Mouse (Mus musculus): ENCODE data around the gene Cntnap2. TPM values are rescaled to one million over a fixed set of nuclear protein-coding genes. Genes with fewer than 3 reads are reported as not detected.

Gene Cntnap2
- polyA plus RNA-seq, 1 experiment from 2014 or later, result 50.9 TPM

- Histone ChIP-seq H3K36me3 (no peaks in the 10 kb centered on the region), H3K9me3 (no peaks in the 10 kb centered on the region), H3K9ac (no peak overlapping the region), H3K4me2 (no peak overlapping the region), H3K4me3 (no peak overlapping the region), H3K4me1 (replicated peaks) (no peaks in the 10 kb centered on the region), H3K27ac (replicated peaks) (no peak overlapping the region), H3K27me3 (no peaks in the 10 kb centered on the region)
- no peak for ATAC-seq (ENCODE audit: low read depth)
- 85% methylated on average over 1 of the region's 1 CpGs for WGBS
Measured at GRCm38 (mm10) chr6:46166837-46167236, 1107.7 kb downstream of the Cntnap2 start.

GRCm38 (mm10) chr6:46197298-46197697 lies 1138.1 kb downstream of the Cntnap2 start:
- no peaks in the 10 kb centered on the region for H3K4me1 ChIP-seq (replicated peaks)

DNA sequence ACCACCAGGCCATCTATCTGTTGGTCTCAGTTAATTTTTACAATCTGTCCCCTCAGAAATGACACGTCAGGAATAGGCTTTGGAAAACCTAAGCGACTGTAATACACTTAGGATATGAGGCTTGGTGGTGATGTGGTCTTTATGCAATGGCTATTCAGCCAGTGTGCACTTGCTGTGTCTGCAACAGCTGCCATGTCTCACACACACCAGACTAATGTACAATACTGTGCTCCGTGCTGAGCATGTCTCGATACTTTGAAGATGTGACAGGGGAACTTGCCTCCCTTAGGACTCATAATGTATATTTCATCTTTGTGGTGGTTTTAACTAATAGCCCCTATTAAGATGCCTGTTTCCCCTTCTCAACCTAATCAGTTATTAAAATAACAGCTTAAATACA lies 1142.7 kb downstream of the Cntnap2 start:
- Histone ChIP-seq H3K36me3 (no peaks in the 10 kb centered on the region), H3K4me1 (replicated peaks) (no peaks in the 10 kb centered on the region), H3K9ac (no peak overlapping the region), H3K27me3 (no peaks in the 10 kb centered on the region), H3K4me3 (no peak overlapping the region), H3K4me2 (no peak overlapping the region), H3K27ac (replicated peaks) (no peak overlapping the region), H3K9me3 (no peaks in the 10 kb centered on the region)
- no peak for ATAC-seq (ENCODE audit: low read depth)
- WGBS, result 62% methylated on average over 4 of the region's 4 CpGs

More at GRCm38 (mm10) chr6:46197298-46197697, 1138.1 kb downstream of the Cntnap2 start:
- Histone ChIP-seq H3K27me3 (no peaks in the 10 kb centered on the region), H3K4me2 (no peak overlapping the region), H3K9me3 (no peaks in the 10 kb centered on the region), H3K4me3 (no peak overlapping the region), H3K36me3 (no peaks in the 10 kb centered on the region), H3K9ac (no peak overlapping the region), H3K27ac (replicated peaks) (no peak overlapping the region)
- no peak for ATAC-seq (ENCODE audit: low read depth)
- WGBS, result 92% methylated on average over 2 of the region's 2 CpGs

DNA sequence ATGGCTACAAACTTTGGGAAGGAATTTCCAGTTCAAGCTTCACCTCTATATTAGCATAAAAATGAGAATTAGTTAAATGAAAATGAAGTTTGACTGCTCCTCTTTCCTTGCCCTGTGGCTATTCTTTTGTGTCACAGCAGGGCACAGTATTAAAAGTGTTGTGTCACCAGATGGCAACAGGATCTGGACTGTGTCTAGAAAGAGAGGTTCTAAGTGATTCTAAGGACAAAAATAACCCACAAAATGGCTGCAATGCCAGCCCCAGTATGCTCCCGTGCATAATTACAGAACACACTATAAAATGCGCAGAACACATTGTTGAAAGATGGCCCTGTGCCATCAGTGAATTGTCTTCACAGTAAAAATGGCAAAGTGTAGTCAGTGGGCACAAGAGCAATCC lies 1146.4 kb downstream of the Cntnap2 start:
- no peak for ATAC-seq (ENCODE audit: low read depth)
- no peak overlapping the region for H3K4me3 ChIP-seq
- no peaks in the 10 kb centered on the region for H3K27me3 ChIP-seq
- H3K36me3 ChIP-seq, result no peaks in the 10 kb centered on the region
- WGBS, result 50% methylated on average over 2 of the region's 2 CpGs
- H3K4me1 ChIP-seq (replicated peaks), result no peaks in the 10 kb centered on the region
- H3K27ac ChIP-seq (replicated peaks), result no peak overlapping the region
- H3K9ac ChIP-seq, result no peak overlapping the region
- H3K4me2 ChIP-seq, result no peak overlapping the region
- H3K9me3 ChIP-seq, result no peaks in the 10 kb centered on the region

DNA sequence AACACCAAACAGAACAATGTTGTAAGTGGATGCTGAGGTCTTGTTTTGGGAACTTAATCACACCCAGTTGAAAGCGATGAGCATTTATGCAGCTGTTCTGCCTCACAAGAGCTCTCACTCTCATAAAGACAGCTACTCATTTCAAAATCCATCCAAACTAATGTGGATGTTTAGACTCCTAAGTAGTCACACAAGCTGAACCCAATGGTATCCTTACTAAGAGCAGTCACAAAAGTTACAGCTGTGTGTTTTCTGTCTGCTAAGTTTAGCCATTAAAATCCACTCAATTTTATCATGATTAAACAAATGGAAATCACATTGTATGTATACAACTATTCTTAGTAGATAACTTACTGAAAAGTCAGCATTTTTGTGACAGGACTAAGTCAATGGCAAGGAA lies 1173.7 kb downstream of the Cntnap2 start:
- no peak overlapping the region for H3K4me3 ChIP-seq
- H3K9ac ChIP-seq, result no peak overlapping the region
- no peaks in the 10 kb centered on the region for H3K36me3 ChIP-seq
- no peaks in the 10 kb centered on the region for H3K4me1 ChIP-seq (replicated peaks)
- H3K9me3 ChIP-seq, result no peaks in the 10 kb centered on the region
- 97% methylated on average over 1 of the region's 1 CpGs for WGBS
- no peaks in the 10 kb centered on the region for H3K27me3 ChIP-seq
- H3K27ac ChIP-seq (replicated peaks), result no peak overlapping the region
- no peak for ATAC-seq (ENCODE audit: low read depth)
- no peak overlapping the region for H3K4me2 ChIP-seq

- no peaks in the 10 kb centered on the region for H3K4me1 ChIP-seq (replicated peaks)
- ATAC-seq (ENCODE audit: low read depth), result no peak
- H3K27me3 ChIP-seq, result no peaks in the 10 kb centered on the region
- H3K9me3 ChIP-seq, result no peaks in the 10 kb centered on the region
- no peak overlapping the region for H3K4me2 ChIP-seq
- WGBS, result 65% methylated on average over 2 of the region's 2 CpGs
- no peak overlapping the region for H3K4me3 ChIP-seq
- no peak overlapping the region for H3K9ac ChIP-seq
- H3K27ac ChIP-seq (replicated peaks), result no peak overlapping the region
- no peaks in the 10 kb centered on the region for H3K36me3 ChIP-seq
Measured at GRCm38 (mm10) chr6:46240349-46240748, 1181.2 kb downstream of the Cntnap2 start.

- Histone ChIP-seq H3K36me3 (no peaks in the 10 kb centered on the region), H3K9ac (no peak overlapping the region), H3K4me1 (replicated peaks) (no peaks in the 10 kb centered on the region), H3K27me3 (no peaks in the 10 kb centered on the region), H3K4me2 (no peak overlapping the region), H3K27ac (replicated peaks) (no peak overlapping the region), H3K4me3 (no peak overlapping the region), H3K9me3 (no peaks in the 10 kb centered on the region)
- 39% methylated on average over 1 of the region's 1 CpGs for WGBS
- no peak for ATAC-seq (ENCODE audit: low read depth)
Measured at GRCm38 (mm10) chr6:46263171-46263570, 1204.0 kb downstream of the Cntnap2 start.

DNA sequence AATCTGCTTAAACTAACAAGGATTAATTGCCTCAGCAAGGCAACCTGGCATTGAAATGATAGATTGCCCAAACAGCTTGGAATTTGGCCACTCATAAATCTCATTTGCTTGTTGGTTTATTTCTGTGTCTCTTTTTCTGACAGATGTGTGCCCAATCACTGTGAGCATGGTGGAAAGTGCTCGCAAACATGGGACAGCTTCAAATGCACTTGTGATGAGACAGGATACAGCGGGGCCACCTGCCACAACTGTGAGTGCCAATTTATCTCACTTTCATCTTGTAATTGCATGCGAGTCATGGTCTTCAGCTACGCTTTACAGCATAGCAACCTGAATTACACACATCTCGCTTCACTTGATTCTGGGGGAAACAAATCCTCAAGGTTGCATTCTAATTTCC lies 1287.8 kb downstream of the Cntnap2 start:
- no peaks in the 10 kb centered on the region for H3K36me3 ChIP-seq
- H3K4me1 ChIP-seq (replicated peaks), result no peaks in the 10 kb centered on the region
- no peaks in the 10 kb centered on the region for H3K27me3 ChIP-seq
- H3K4me3 ChIP-seq, result no peak overlapping the region
- H3K4me2 ChIP-seq, result no peak overlapping the region
- WGBS, result 57% methylated on average over 5 of the region's 5 CpGs
- H3K9me3 ChIP-seq, result no peaks in the 10 kb centered on the region
- H3K9ac ChIP-seq, result no peak overlapping the region
- no peak for ATAC-seq (ENCODE audit: low read depth)
- no peak overlapping the region for H3K27ac ChIP-seq (replicated peaks)

GRCm38 (mm10) chr6:46361091-46361490 lies 1301.9 kb downstream of the Cntnap2 start:
- H3K36me3 ChIP-seq, result no peaks in the 10 kb centered on the region
- WGBS, result 92% methylated on average over 2 of the region's 2 CpGs

GRCm38 (mm10) chr6:46362156-46362555 lies 1303.0 kb downstream of the Cntnap2 start:
- 95% methylated on average over 1 of the region's 1 CpGs for WGBS
- ATAC-seq (ENCODE audit: low read depth), result no peak
- no peaks in the 10 kb centered on the region for H3K36me3 ChIP-seq
- no peak overlapping the region for H3K4me2 ChIP-seq
- H3K27ac ChIP-seq (replicated peaks), result no peak overlapping the region
- H3K9ac ChIP-seq, result no peak overlapping the region
- H3K4me1 ChIP-seq (replicated peaks), result no peaks in the 10 kb centered on the region
- H3K27me3 ChIP-seq, result no peaks in the 10 kb centered on the region
- H3K9me3 ChIP-seq, result no peaks in the 10 kb centered on the region
- no peak overlapping the region for H3K4me3 ChIP-seq

More at GRCm38 (mm10) chr6:46361091-46361490, 1301.9 kb downstream of the Cntnap2 start:
- no peak for ATAC-seq (ENCODE audit: low read depth)
- no peaks in the 10 kb centered on the region for H3K4me1 ChIP-seq (replicated peaks)
- H3K4me2 ChIP-seq, result no peak overlapping the region
- no peaks in the 10 kb centered on the region for H3K9me3 ChIP-seq
- H3K27me3 ChIP-seq, result no peaks in the 10 kb centered on the region
- H3K27ac ChIP-seq (replicated peaks), result no peak overlapping the region
- no peak overlapping the region for H3K4me3 ChIP-seq
- no peak overlapping the region for H3K9ac ChIP-seq

DNA sequence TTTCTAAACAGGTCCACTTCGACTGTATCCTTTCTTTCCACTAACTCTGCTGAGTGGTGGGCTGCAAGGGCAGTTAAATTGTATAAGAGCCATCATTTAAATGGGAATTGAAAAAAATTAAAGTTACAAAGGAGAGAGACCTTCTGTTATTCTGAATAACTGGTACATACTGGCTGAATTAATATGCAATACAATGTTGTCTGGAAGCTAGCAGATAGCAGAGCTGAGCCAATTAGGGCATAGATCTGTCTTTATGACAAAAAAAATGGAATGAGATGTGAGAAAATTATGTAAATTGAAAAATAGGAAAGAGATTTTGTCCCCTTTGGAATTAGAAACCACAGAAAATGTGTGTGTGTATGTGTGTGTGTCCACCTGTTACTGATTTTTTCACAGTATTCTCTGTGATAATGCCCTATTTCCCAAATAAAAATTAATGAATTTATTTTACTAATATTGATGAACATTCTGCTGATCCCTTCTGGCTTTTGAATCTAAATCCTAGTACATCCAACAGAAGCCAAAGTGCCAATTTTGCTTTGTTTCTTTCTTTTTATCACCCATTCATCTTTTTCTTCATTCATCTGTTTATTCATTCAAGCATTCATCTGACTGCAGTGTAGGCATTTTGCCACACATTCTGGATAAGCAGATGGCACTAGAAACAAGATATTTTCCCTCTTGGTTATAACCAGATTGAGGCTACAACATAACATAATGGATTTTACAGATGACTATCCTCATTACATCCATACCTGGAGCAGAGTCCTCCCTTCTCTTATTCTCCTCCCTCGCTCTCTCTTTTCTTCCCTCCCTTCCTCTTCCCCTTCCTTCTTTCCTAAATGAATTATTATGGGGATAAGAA lies 1339.8 kb downstream of the Cntnap2 start:
- H3K9ac ChIP-seq, result no peak overlapping the region
- no peaks in the 10 kb centered on the region for H3K9me3 ChIP-seq
- H3K4me2 ChIP-seq, result no peak overlapping the region
- WGBS, result 81% methylated on average over 2 of the region's 2 CpGs
- ATAC-seq (ENCODE audit: low read depth), result no peak
- H3K27me3 ChIP-seq, result no peaks in the 10 kb centered on the region
- H3K4me3 ChIP-seq, result no peak overlapping the region
- no peaks in the 10 kb centered on the region for H3K36me3 ChIP-seq
- H3K27ac ChIP-seq (replicated peaks), result no peak overlapping the region
- no peaks in the 10 kb centered on the region for H3K4me1 ChIP-seq (replicated peaks)

DNA sequence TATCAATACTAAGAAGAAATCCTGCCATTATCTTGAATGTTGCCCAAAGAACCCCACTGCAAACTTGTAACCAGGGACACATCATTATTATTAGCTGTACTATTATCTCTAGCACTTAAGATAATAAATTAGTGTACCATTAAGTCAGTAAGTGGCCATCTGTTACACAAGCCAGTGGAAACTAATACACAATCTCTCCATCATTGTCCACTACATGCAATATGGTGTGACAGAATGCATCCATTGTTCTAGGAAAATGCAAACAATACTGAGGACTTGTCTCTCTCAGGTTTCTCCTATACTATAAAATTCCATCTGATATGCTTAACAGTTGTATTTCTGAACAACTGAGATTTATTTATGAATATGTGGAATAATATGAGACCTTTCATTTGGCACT lies 1355.0 kb downstream of the Cntnap2 start:
- Histone ChIP-seq H3K27ac (replicated peaks) (peak overlapping the region; percentile 54), H3K9ac (no peak overlapping the region), H3K4me3 (no peak overlapping the region), H3K4me1 (replicated peaks) (peaks cover 4% of the 10 kb centered on the region; the same call in 1 of the 2 replicates), H3K4me2 (no peak overlapping the region), H3K27me3 (no peaks in the 10 kb centered on the region), H3K9me3 (no peaks in the 10 kb centered on the region), H3K36me3 (no peaks in the 10 kb centered on the region)
- ATAC-seq (ENCODE audit: low read depth), result peak; percentile 51; the same call in 1 of the 2 replicates

- no peaks in the 10 kb centered on the region for H3K27me3 ChIP-seq
- no peak overlapping the region for H3K4me2 ChIP-seq
- H3K36me3 ChIP-seq, result no peaks in the 10 kb centered on the region
- peaks cover 4% of the 10 kb centered on the region; the same call in 1 of the 2 replicates for H3K4me1 ChIP-seq (replicated peaks)
- H3K4me3 ChIP-seq, result no peak overlapping the region
- peak overlapping the region; percentile 54 for H3K27ac ChIP-seq (replicated peaks)
- no peak overlapping the region for H3K9ac ChIP-seq
- WGBS, result 49% methylated on average over 4 of the region's 4 CpGs
- no peaks in the 10 kb centered on the region for H3K9me3 ChIP-seq
- peak; percentile 88 for ATAC-seq (ENCODE audit: low read depth)
Measured at GRCm38 (mm10) chr6:46414562-46414961, 1355.4 kb downstream of the Cntnap2 start.

All from neural tube, embryonic 13.5 days (tissue).